Mouse (Mus musculus) spleen, adult 10 weeks (tissue): ENCODE data around the gene Smco1. TPM values are rescaled to one million over a fixed set of nuclear protein-coding genes. Genes with fewer than 3 reads are reported as not detected.

ENCODE experiments used
- polyA plus RNA-seq: library from polyadenylated mRNA; stranded (reverse); fragments of 350-450 nt; fragmentation: Illumina TruSeq; extraction: RNeasy Lipid Tissue Mini Kit (QIAGEN cat#74804); gene quantifications from one replicate; pipeline ENCODE4 v1.2.3, GENCODE M21; 2015; ENCODE audit warnings: low replicate concordance; ENCODE audit not compliant: insufficient read depth

The Smco1 gene
- not detected for polyA plus RNA-seq

GRCm38 (mm10) chr16:32271291-32271690 is at the start of gene Smco1:
Gene Smco1, plus strand, starts transcription at chr16:32271468.

DNA sequence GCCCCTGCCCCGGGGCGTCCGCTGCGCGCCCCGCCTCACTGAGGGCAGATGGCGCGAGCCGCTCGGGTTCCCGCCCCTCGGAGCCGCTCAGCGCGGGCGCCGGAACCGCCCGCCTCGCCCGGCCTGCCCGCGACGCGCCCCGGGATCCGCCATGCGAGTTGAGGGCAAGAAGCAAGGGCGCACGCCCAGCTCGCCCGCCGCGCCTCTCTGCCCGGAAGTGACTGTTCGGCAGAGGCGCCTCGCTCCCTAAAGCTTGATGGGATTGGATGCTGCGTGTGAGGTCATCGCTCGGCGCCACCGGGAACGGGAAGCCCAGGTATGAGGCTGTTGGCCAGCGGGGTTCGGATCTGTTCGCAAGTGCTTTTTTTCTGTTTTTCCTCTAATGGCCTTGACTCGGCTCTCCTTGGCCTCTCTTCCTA is 24.3 kb upstream of the Smco1 start, which contains the start of the genes Fbxo45 and Wdr53:
Gene Fbxo45, minus strand, starts transcription at position 207 of the 419 bp plus-strand sequence.
Gene Wdr53, plus strand, starts transcription at position 276 of the 419 bp plus-strand sequence.

GRCm38 (mm10) chr16:32277308-32278256 is 6.3 kb downstream of the Smco1 start, which contains the start of gene Rnf168:
Gene Rnf168, plus strand, starts transcription at chr16:32277459.

Other genes with a start within 250 kb of the Smco1 start
- 109 TPM for gene Pak2, start 192.1 kb upstream of the Smco1 start, polyA plus RNA-seq
- 59.4 TPM for gene Pigx, start 171.7 kb upstream of the Smco1 start, polyA plus RNA-seq
- gene Cep19, start 171.7 kb upstream of the Smco1 start, polyA plus RNA-seq, result 11.7 TPM
- gene Nrros, start 105.9 kb upstream of the Smco1 start, polyA plus RNA-seq, result 72.5 TPM
- gene Bex6, start 91.6 kb upstream of the Smco1 start, polyA plus RNA-seq, result 10.9 TPM
- 16.7 TPM for gene Fbxo45, start 24.3 kb upstream of the Smco1 start, polyA plus RNA-seq
- 20.3 TPM for gene Wdr53, start 24.2 kb upstream of the Smco1 start, polyA plus RNA-seq
- 23.4 TPM for gene Rnf168, start 6.0 kb downstream of the Smco1 start, polyA plus RNA-seq
- gene Ubxn7, start 60.8 kb downstream of the Smco1 start, polyA plus RNA-seq, result 35.0 TPM
- not detected for gene Tm4sf19, start 129.0 kb downstream of the Smco1 start, polyA plus RNA-seq
- 25.9 TPM for gene Tctex1d2, start 148.2 kb downstream of the Smco1 start, polyA plus RNA-seq
- 21.3 TPM for gene Pcyt1a, start 159.5 kb downstream of the Smco1 start, polyA plus RNA-seq
- not detected for gene Slc51a, start 216.4 kb downstream of the Smco1 start, polyA plus RNA-seq
- not detected for gene Zdhhc19, start 224.8 kb downstream of the Smco1 start, polyA plus RNA-seq